Mouse (Mus musculus) forebrain, embryonic 11.5 days (tissue): ENCODE measurements around the gene Hoxd8. TPM values are rescaled to one million over a fixed set of nuclear protein-coding genes. Genes with fewer than 3 reads are reported as not detected.

Source experiments
- ATAC-seq: fragments of 200-750 bp; cut with Nextera tagmentation; replicated peaks from 2 replicates; pipeline ENCODE4 v1.8.0; 2017; ENCODE audit warnings: moderate TSS enrichment; ENCODE audit not compliant: low FRiP score
- DNase-seq: peaks from one replicate; pipeline ENCODE4 v3.0.0-alpha.2; 2017; ENCODE audit warnings: low spot score
- H3K27ac ChIP-seq: fragments of 300-500 bp; sonication (generic); 2 replicates; pipeline ENCODE4 v1.5.1; 2014; ENCODE audit warnings: low read depth, low read length
- H3K27me3 ChIP-seq: fragments of 300-500 bp; sonication (generic); 2 replicates; pipeline ENCODE4 v1.6.1; 2014; ENCODE audit warnings: mild to moderate bottlenecking, low read length, mixed read lengths; ENCODE audit not compliant: control insufficient read depth, insufficient read depth
- H3K36me3 ChIP-seq: fragments of 300-500 bp; sonication (generic); 2 replicates; pipeline ENCODE4 v1.6.1; 2014; ENCODE audit warnings: mild to moderate bottlenecking, low read length, moderate library complexity, mixed read lengths; ENCODE audit not compliant: control insufficient read depth, insufficient read depth
- H3K4me1 ChIP-seq: fragments of 300-500 bp; sonication (generic); replicated peaks from 2 replicates; pipeline ENCODE4 v1.6.1; 2014; ENCODE audit warnings: low read length, mixed read lengths; ENCODE audit not compliant: control insufficient read depth, insufficient read depth
- H3K4me2 ChIP-seq: fragments of 300-500 bp; sonication (generic); 2 replicates; pipeline ENCODE4 v1.6.1; 2014; ENCODE audit warnings: low read depth, mild to moderate bottlenecking, low read length, moderate library complexity, mixed read lengths; ENCODE audit not compliant: severe bottlenecking
- H3K4me3 ChIP-seq: fragments of 300-500 bp; sonication (generic); 2 replicates; pipeline ENCODE4 v1.5.1; 2014; ENCODE audit warnings: low read depth, low read length
- H3K9ac ChIP-seq: fragments of 300-500 bp; sonication (generic); 2 replicates; pipeline ENCODE4 v1.6.1; 2014; ENCODE audit warnings: low read length
- H3K9me3 ChIP-seq: fragments of 300-500 bp; sonication (generic); 2 replicates; pipeline ENCODE4 v1.6.1; 2016; ENCODE audit warnings: low read length, mixed read lengths; ENCODE audit not compliant: control insufficient read depth
- WGBS: fragments of 180-500 bp; shearing (Covaris S2); extraction: QIAGEN DNeasy Blood & Tissue Kit; methylation state at CpG from one replicate; pipeline ENCODE4 v1.1.7; 2014; 5-methylcytosine and 5-hydroxymethylcytosine counted together
- polyA plus RNA-seq: library from polyadenylated mRNA; unstranded; fragments of >200 nt; fragmentation: Nextera tagmentation; extraction: Ambion mirVana; gene quantifications from 2 replicates; pipeline ENCODE4 v1.2.1, GENCODE M21; 2014

Gene Hoxd8
- polyA plus RNA-seq, 1 experiment from 2014 or later: not detected

GRCm38 (mm10) chr2:74703720-74704392 is 559 bp upstream of the Hoxd8 start:
- WGBS: 2% methylated on average over 26 of the region's 26 CpGs
- Histone ChIP-seq H3K27me3 (peaks cover 96% of the 10 kb centered on the region), H3K9me3 (no peaks in the 10 kb centered on the region), H3K4me2 (no peak overlapping the region), H3K36me3 (no peaks in the 10 kb centered on the region), H3K27ac (no peak overlapping the region), H3K4me3 (no peak overlapping the region), H3K9ac (no peak overlapping the region), H3K4me1 (peaks cover 6% of the 10 kb centered on the region)
- ATAC-seq (no peak), DNase-seq (peak; percentile 57)

GRCm38 (mm10) chr2:74704999-74705466 is 618 bp downstream of the Hoxd8 start:
- Histone ChIP-seq H3K27ac (no peak overlapping the region), H3K4me3 (peak overlapping the region; percentile 27), H3K27me3 (peaks cover 96% of the 10 kb centered on the region), H3K9ac (peak overlapping the region; percentile 6; the same call in 1 of the 2 replicates), H3K4me1 (peaks cover 6% of the 10 kb centered on the region), H3K9me3 (no peaks in the 10 kb centered on the region), H3K36me3 (no peaks in the 10 kb centered on the region), H3K4me2 (peak overlapping the region; percentile 48)
- 2% methylated on average over 36 of the region's 66 CpGs for WGBS
- peak; percentile 68 for DNase-seq
- ATAC-seq: peak; percentile 39

GRCm38 (mm10) chr2:74705467-74706089 is 1.2 kb downstream of the Hoxd8 start:
- WGBS: under 1% methylated on average over 66 of the region's 85 CpGs
- Histone ChIP-seq H3K9ac (0 out of 2 replicates have a peak overlapping the region, but pooled peaks have one; percentile 6), H3K27me3 (peaks cover 96% of the 10 kb centered on the region), H3K27ac (no peak overlapping the region), H3K4me2 (peak overlapping the region; percentile 48; the same call in 1 of the 2 replicates), H3K9me3 (no peaks in the 10 kb centered on the region), H3K36me3 (no peaks in the 10 kb centered on the region), H3K4me3 (peak overlapping the region; percentile 27), H3K4me1 (peaks cover 6% of the 10 kb centered on the region)
- DNase-seq (peak; percentile 77), ATAC-seq (no peak)

- WGBS: under 1% methylated on average over 13 of the region's 13 CpGs
- no peak overlapping the region for H3K27ac ChIP-seq
- H3K4me2 ChIP-seq: no peak overlapping the region
- peaks cover 94% of the 10 kb centered on the region for H3K27me3 ChIP-seq
- no peak overlapping the region for H3K4me3 ChIP-seq
- no peaks in the 10 kb centered on the region for H3K36me3 ChIP-seq
- peaks cover 6% of the 10 kb centered on the region for H3K4me1 ChIP-seq
- ATAC-seq (no peak), DNase-seq (peak; percentile 50)
- H3K9me3 ChIP-seq: no peaks in the 10 kb centered on the region
- H3K9ac ChIP-seq: no peak overlapping the region
These were observed 2.1 kb downstream of the Hoxd8 start for GRCm38 (mm10) chr2:74706393-74706960.

GRCm38 (mm10) chr2:74707599-74707998 is 3.2 kb downstream of the Hoxd8 start:
- ATAC-seq (no peak), DNase-seq (no peak)
- Histone ChIP-seq H3K9ac (no peak overlapping the region), H3K4me2 (no peak overlapping the region), H3K4me1 (peaks cover 11% of the 10 kb centered on the region), H3K27ac (no peak overlapping the region), H3K36me3 (no peaks in the 10 kb centered on the region), H3K4me3 (no peak overlapping the region), H3K27me3 (peaks cover 95% of the 10 kb centered on the region), H3K9me3 (no peaks in the 10 kb centered on the region)
- WGBS: 7% methylated on average over 7 of the region's 7 CpGs

- Histone ChIP-seq H3K9ac (no peak overlapping the region), H3K36me3 (no peaks in the 10 kb centered on the region), H3K9me3 (no peaks in the 10 kb centered on the region), H3K27ac (no peak overlapping the region), H3K4me3 (no peak overlapping the region), H3K4me1 (peaks cover 11% of the 10 kb centered on the region), H3K4me2 (no peak overlapping the region), H3K27me3 (peaks cover 96% of the 10 kb centered on the region)
- ATAC-seq (no peak), DNase-seq (no peak)
- WGBS: 9% methylated on average over 4 of the region's 4 CpGs
These were observed 4.3 kb downstream of the Hoxd8 start for GRCm38 (mm10) chr2:74708676-74709075.

GRCm38 (mm10) chr2:74709465-74710419 is 5.3 kb downstream of the Hoxd8 start:
- peaks cover 9% of the 10 kb centered on the region for H3K4me1 ChIP-seq
- peaks cover 95% of the 10 kb centered on the region for H3K27me3 ChIP-seq
- WGBS: 5% methylated on average over 5 of the region's 5 CpGs
- no peak overlapping the region for H3K9ac ChIP-seq
- ATAC-seq: no peak
- H3K4me3 ChIP-seq: no peak overlapping the region
- no peak overlapping the region for H3K4me2 ChIP-seq
- H3K27ac ChIP-seq: no peak overlapping the region
- no peaks in the 10 kb centered on the region for H3K9me3 ChIP-seq
- H3K36me3 ChIP-seq: no peaks in the 10 kb centered on the region
- DNase-seq: no peak

GRCm38 (mm10) chr2:74710929-74711543 is 6.6 kb downstream of the Hoxd8 start:
- no peaks in the 10 kb centered on the region for H3K9me3 ChIP-seq
- no peaks in the 10 kb centered on the region for H3K36me3 ChIP-seq
- H3K4me3 ChIP-seq: no peak overlapping the region
- H3K4me2 ChIP-seq: no peak overlapping the region
- H3K27ac ChIP-seq: no peak overlapping the region
- H3K27me3 ChIP-seq: peaks cover 95% of the 10 kb centered on the region
- ATAC-seq: no peak
- H3K4me1 ChIP-seq: peaks cover 5% of the 10 kb centered on the region
- no peak for DNase-seq
- H3K9ac ChIP-seq: no peak overlapping the region
- 3% methylated on average over 16 of the region's 16 CpGs for WGBS
